Mouse (Mus musculus): ENCODE results near the gene Efcab9.

GRCm38 (mm10) chr11:32487501-32487900 lies 44.4 kb downstream of the Efcab9 start:
- TF ChIP-seq CTCF (IDR thresholded peaks at IDR 0.05; ENCODE audit: control insufficient read depth, insufficient read depth, low read length) (no peak), POLR2A (IDR thresholded peaks at IDR 0.05; ENCODE audit: borderline replicate concordance, control insufficient read depth, low read depth, low read length) (no peak)
